Comparison of ENCODE assay signal across 13 mouse cellular contexts in genomic region chr8:120413626-120413988, GRCm38 (mm10).
A peak's percentile ranks its signal among the peaks of the same experiment; 100 is the strongest.
DNase-seq lines count a peak whose midpoint lies in the region; ATAC-seq and TF ChIP-seq lines count a peak whose summit lies in the region.
"Had no signal": no experiment of that assay in that cellular context is flagged by ENCODE, and none has a peak within 500 bp of the region (broad histone marks: within the 10 kb centered on the region; RNA-seq: fewer than 3 reads in every experiment).

No protein-coding gene starts in this region.

- no peak overlapping the region for H3K9ac ChIP-seq in midbrain, embryonic 14.5 days (replicated peaks; ENCODE audit: low read length)
- H3K9ac ChIP-seq: kidney, embryonic 15.5 days; liver, embryonic 14.5 days had no signal

- no peaks in the 10 kb centered on the region for H3K9me3 ChIP-seq in E14TG2a.4 (ENCODE audit: low read length)
- H3K9me3 ChIP-seq in hindbrain, embryonic 10.5 days: no peaks in the 10 kb centered on the region
- H3K9me3 ChIP-seq in midbrain, embryonic 14.5 days (ENCODE audit: control insufficient read depth, low read length): no peaks in the 10 kb centered on the region
- H3K9me3 ChIP-seq: heart, embryonic 10.5 days; kidney, embryonic 15.5 days had no signal

- peak overlapping the region; percentile 66; the same call in 1 of the 2 replicates for H3K27ac ChIP-seq in hindbrain, embryonic 10.5 days
- H3K27ac ChIP-seq in midbrain, embryonic 14.5 days (replicated peaks; ENCODE audit: low read depth, low read length): peak overlapping the region; percentile 60
- H3K27ac ChIP-seq: kidney, embryonic 15.5 days; liver, embryonic 14.5 days had no signal

- H3K27me3 ChIP-seq in E14TG2a.4 (ENCODE audit: insufficient read depth, low read length): peaks cover 43% of the 10 kb centered on the region
- H3K27me3 ChIP-seq in hindbrain, embryonic 10.5 days (ENCODE audit: insufficient read depth, poor library complexity, severe bottlenecking): peaks cover 63% of the 10 kb centered on the region
- H3K27me3 ChIP-seq in midbrain, embryonic 14.5 days (ENCODE audit: control insufficient read depth, insufficient read depth, low read length): no peaks in the 10 kb centered on the region

- no peak overlapping the region for H3K4me2 ChIP-seq in midbrain, embryonic 14.5 days (ENCODE audit: low read length)
- H3K4me2 ChIP-seq: kidney, embryonic 15.5 days had no signal

- intact Hi-C loops in heart, postnatal 36 days (cut with DNase I): no loop called here

- TF ChIP-seq CTCF in E14TG2a.4 (conservative IDR thresholded peaks at IDR 0.05; ENCODE audit: low read length): no peak

- 0 out of 2 replicates have a peak overlapping the region, but pooled peaks have one; percentile 0 for H3K4me3 ChIP-seq in E14TG2a.4 (replicated peaks; ENCODE audit: low read length)
- no peak overlapping the region for H3K4me3 ChIP-seq in hindbrain, embryonic 10.5 days
- no peak overlapping the region for H3K4me3 ChIP-seq in midbrain, embryonic 14.5 days (replicated peaks; ENCODE audit: low read depth, low read length)
- H3K4me3 ChIP-seq: erythroblast, embryonic 14.5 days; heart, embryonic 10.5 days; kidney, embryonic 15.5 days had no signal

- H3K36me3 ChIP-seq in E14TG2a.4 (ENCODE audit: insufficient read depth, low read length): no peaks in the 10 kb centered on the region
- H3K36me3 ChIP-seq in hindbrain, embryonic 10.5 days: no peaks in the 10 kb centered on the region
- H3K36me3 ChIP-seq in midbrain, embryonic 14.5 days (ENCODE audit: control insufficient read depth, insufficient read depth, low read length): no peaks in the 10 kb centered on the region
- H3K36me3 ChIP-seq: heart, embryonic 10.5 days; kidney, embryonic 15.5 days had no signal

- ATAC-seq in midbrain, embryonic 14.5 days (ENCODE audit: low FRiP score, low TSS enrichment): no peak

- WGBS in hindbrain, embryonic 10.5 days: 71% methylated on average over 6 of the region's 6 CpGs
- 69% methylated on average over 6 of the region's 6 CpGs for WGBS in midbrain, embryonic 14.5 days

- peaks cover 75% of the 10 kb centered on the region for H3K4me1 ChIP-seq in E14TG2a.4 (replicated peaks; ENCODE audit: low read depth, low read length)
- peaks cover 100% of the 10 kb centered on the region for H3K4me1 ChIP-seq in hindbrain, embryonic 10.5 days (replicated peaks)
- peaks cover 86% of the 10 kb centered on the region for H3K4me1 ChIP-seq in midbrain, embryonic 14.5 days (ENCODE audit: control insufficient read depth, insufficient read depth, low read length)

- peak; percentile 45 to 52 for DNase-seq in cerebellum, postnatal 25 days
- no peak for DNase-seq in cerebellum, postnatal 4 days (ENCODE audit: low spot score in 2 of 2)
- no peak for DNase-seq in hindbrain, embryonic 10.5 days (ENCODE audit: low spot score)
- no peak for DNase-seq in midbrain, embryonic 14.5 days
- no peak for DNase-seq in kidney, postnatal 10 days
- no peak for DNase-seq in heart, postnatal 36 days
- no peak for DNase-seq in right cerebral cortex, adult 18-20 months
- DNase-seq: cerebellum, adult 8-10 months had no signal

Comparison
In these comparisons a context has a peak if more than half of its experiments do, and no peak if none do; other contexts are left out.
1. DNase-seq: peak in cerebellum, postnatal 25 days (2 of 2); none in cerebellum, postnatal 4 days (0 of 2), hindbrain, embryonic 10.5 days (single experiment), midbrain, embryonic 14.5 days (single experiment), kidney, postnatal 10 days (single experiment), heart, postnatal 36 days (0 of 2) and right cerebral cortex, adult 18-20 months (single experiment).